Mouse (Mus musculus) limb, embryonic 15.5 days (tissue): ENCODE measurements at regions not wholly inside any gene's neighbourhood (a gene's known extent, or its start where the extent isn't known, plus 50 kb on each side); places are given as distances from the start of the nearest gene placed in this dataset.

Experiments
- ATAC-seq: fragments of 200-750 bp; cut with Nextera tagmentation; 2 replicates; pipeline ENCODE4 v1.8.0; 2017; ENCODE audit warnings: low read depth, moderate TSS enrichment; ENCODE audit not compliant: insufficient number of reproducible peaks, low FRiP score, low TSS enrichment
- H3K27ac ChIP-seq: fragments of 300-500 bp; sonication (generic); 2 replicates; pipeline ENCODE4 v1.5.1; 2015; ENCODE audit warnings: moderate library complexity, mild to moderate bottlenecking, inconsistent platforms
- H3K27me3 ChIP-seq: fragments of 300-500 bp; sonication (generic); 2 replicates; pipeline ENCODE4 v1.6.1; 2015; ENCODE audit warnings: inconsistent platforms
- H3K36me3 ChIP-seq: fragments of 300-500 bp; sonication (generic); 2 replicates; pipeline ENCODE4 v1.6.1; 2015; ENCODE audit warnings: inconsistent platforms
- H3K4me1 ChIP-seq: fragments of 300-500 bp; sonication (generic); 2 replicates; pipeline ENCODE4 v1.6.1; 2015; ENCODE audit warnings: inconsistent platforms
- H3K4me2 ChIP-seq: fragments of 300-500 bp; sonication (generic); 2 replicates; pipeline ENCODE4 v1.6.1; 2015; ENCODE audit warnings: mild to moderate bottlenecking, inconsistent platforms
- H3K4me3 ChIP-seq: fragments of 300-500 bp; sonication (generic); 2 replicates; pipeline ENCODE4 v1.5.1; 2015; ENCODE audit warnings: mild to moderate bottlenecking, inconsistent platforms
- H3K9ac ChIP-seq: fragments of 300-500 bp; sonication (generic); 2 replicates; pipeline ENCODE4 v1.6.1; 2015; ENCODE audit warnings: inconsistent platforms
- H3K9me3 ChIP-seq: fragments of 300-500 bp; sonication (generic); 2 replicates; pipeline ENCODE4 v1.6.1; 2016; ENCODE audit warnings: inconsistent platforms
- WGBS: fragments of 180-500 bp; shearing (Covaris S2); methylation state at CpG from one replicate; pipeline ENCODE4 v1.1.7; 2015; 5-methylcytosine and 5-hydroxymethylcytosine counted together

GRCm38 (mm10) chr5:85571967-85572366, 493.4 kb downstream of the Cenpc1 start:
- Histone ChIP-seq H3K4me1 (no peaks in the 10 kb centered on the region), H3K27me3 (no peaks in the 10 kb centered on the region), H3K36me3 (no peaks in the 10 kb centered on the region), H3K9me3 (no peaks in the 10 kb centered on the region), H3K4me3 (no peak overlapping the region), H3K27ac (no peak overlapping the region), H3K9ac (no peak overlapping the region), H3K4me2 (no peak overlapping the region)
- ATAC-seq, result no peak
- WGBS, result 79% methylated on average over 4 of the region's 4 CpGs

GRCm38 (mm10) chr5:85571381-85571780, 494.0 kb downstream of the Cenpc1 start:
- no peaks in the 10 kb centered on the region for H3K36me3 ChIP-seq
- H3K27ac ChIP-seq, result no peak overlapping the region
- H3K9me3 ChIP-seq, result no peaks in the 10 kb centered on the region
- H3K4me1 ChIP-seq, result no peaks in the 10 kb centered on the region
- H3K4me2 ChIP-seq, result no peak overlapping the region
- no peaks in the 10 kb centered on the region for H3K27me3 ChIP-seq
- no peak overlapping the region for H3K9ac ChIP-seq
- no peak for ATAC-seq
- H3K4me3 ChIP-seq, result no peak overlapping the region
- 82% methylated on average over 3 of the region's 3 CpGs for WGBS

DNA sequence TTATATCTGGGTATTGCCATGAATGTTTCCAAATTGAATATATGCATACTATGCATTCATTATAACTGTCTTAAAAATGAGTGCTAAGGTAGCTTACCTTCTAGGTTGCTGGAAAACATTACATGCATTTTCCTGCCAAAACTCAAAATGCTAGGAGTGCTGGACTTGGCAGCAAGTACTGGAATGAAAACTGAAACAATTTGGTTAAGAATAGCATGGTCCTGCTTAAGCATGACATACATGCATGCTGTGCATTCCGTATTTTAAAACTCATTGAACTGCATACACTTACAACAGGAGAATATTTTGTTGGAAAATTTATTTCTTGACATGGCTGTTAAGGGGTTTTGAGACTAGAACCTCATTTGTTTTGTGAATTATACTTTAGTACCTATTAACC, 529.1 kb downstream of the Cenpc1 start:
- 44% methylated on average over 1 of the region's 1 CpGs for WGBS
- peak; percentile 40; the same call in 1 of the 2 replicates for ATAC-seq
- H3K9ac ChIP-seq, result no peak overlapping the region

GRCm38 (mm10) chr5:85525385-85526194, 539.8 kb downstream of the Cenpc1 start:
- Histone ChIP-seq H3K4me1 (no peaks in the 10 kb centered on the region), H3K9me3 (no peaks in the 10 kb centered on the region), H3K4me2 (no peak overlapping the region), H3K27me3 (no peaks in the 10 kb centered on the region), H3K27ac (no peak overlapping the region), H3K9ac (no peak overlapping the region), H3K36me3 (no peaks in the 10 kb centered on the region), H3K4me3 (no peak overlapping the region)
- 70% methylated on average over 10 of the region's 10 CpGs for WGBS
- no peak for ATAC-seq

More for the DNA sequence above, 529.1 kb downstream of the Cenpc1 start:
- Histone ChIP-seq H3K4me3 (no peak overlapping the region), H3K27ac (no peak overlapping the region), H3K4me1 (no peaks in the 10 kb centered on the region), H3K9me3 (no peaks in the 10 kb centered on the region), H3K4me2 (no peak overlapping the region), H3K36me3 (no peaks in the 10 kb centered on the region), H3K27me3 (no peaks in the 10 kb centered on the region)

- ATAC-seq, result no peak
- no peaks in the 10 kb centered on the region for H3K4me1 ChIP-seq
- no peak overlapping the region for H3K27ac ChIP-seq
- H3K27me3 ChIP-seq, result no peaks in the 10 kb centered on the region
- H3K9me3 ChIP-seq, result no peaks in the 10 kb centered on the region
- no peaks in the 10 kb centered on the region for H3K36me3 ChIP-seq
- H3K4me3 ChIP-seq, result no peak overlapping the region
- WGBS, result 72% methylated on average over 1 of the region's 1 CpGs
- H3K4me2 ChIP-seq, result no peak overlapping the region
- H3K9ac ChIP-seq, result no peak overlapping the region
These were observed 560.1 kb downstream of the Cenpc1 start for GRCm38 (mm10) chr5:85505244-85505643.

GRCm38 (mm10) chr5:85497261-85497660, 568.1 kb downstream of the Cenpc1 start:
- 66% methylated on average over 2 of the region's 2 CpGs for WGBS
- H3K4me1 ChIP-seq, result no peaks in the 10 kb centered on the region
- no peak for ATAC-seq
- no peak overlapping the region for H3K9ac ChIP-seq
- H3K9me3 ChIP-seq, result no peaks in the 10 kb centered on the region
- no peaks in the 10 kb centered on the region for H3K36me3 ChIP-seq
- no peak overlapping the region for H3K27ac ChIP-seq
- no peaks in the 10 kb centered on the region for H3K27me3 ChIP-seq
- no peak overlapping the region for H3K4me3 ChIP-seq
- no peak overlapping the region for H3K4me2 ChIP-seq

DNA sequence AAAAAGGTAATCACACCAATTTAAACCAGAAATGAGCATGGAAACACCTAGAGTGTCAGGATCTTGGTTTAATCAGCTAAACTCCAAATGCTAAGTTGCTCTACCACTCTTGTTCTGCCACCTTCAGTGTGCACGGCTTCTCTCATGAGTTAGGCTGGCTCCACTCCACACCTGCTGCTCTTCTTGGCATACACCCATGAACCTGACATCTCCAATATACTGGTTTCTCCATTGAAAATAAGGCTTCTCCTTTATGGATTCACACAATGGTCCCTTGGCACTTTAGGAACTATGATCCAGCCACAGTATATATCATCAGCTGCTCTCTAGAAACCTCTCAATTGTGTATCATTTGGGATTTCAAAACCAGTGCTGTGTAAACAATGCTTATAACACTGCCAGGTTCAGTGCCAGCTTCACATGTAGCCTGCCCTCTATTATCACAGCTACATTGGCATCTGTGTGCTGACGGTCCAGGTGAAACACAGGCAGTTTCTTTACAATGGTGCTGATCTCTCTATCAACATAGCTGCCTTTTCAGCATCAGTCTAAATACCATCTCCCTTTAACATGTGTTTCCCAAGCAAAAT, 579.6 kb downstream of the Cenpc1 start:
- no peaks in the 10 kb centered on the region for H3K36me3 ChIP-seq
- no peak overlapping the region for H3K9ac ChIP-seq
- H3K4me3 ChIP-seq, result no peak overlapping the region
- H3K27ac ChIP-seq, result no peak overlapping the region
- ATAC-seq, result no peak
- no peaks in the 10 kb centered on the region for H3K4me1 ChIP-seq
- no peaks in the 10 kb centered on the region for H3K27me3 ChIP-seq
- WGBS, result 86% methylated on average over 2 of the region's 2 CpGs
- no peak overlapping the region for H3K4me2 ChIP-seq
- no peaks in the 10 kb centered on the region for H3K9me3 ChIP-seq

DNA sequence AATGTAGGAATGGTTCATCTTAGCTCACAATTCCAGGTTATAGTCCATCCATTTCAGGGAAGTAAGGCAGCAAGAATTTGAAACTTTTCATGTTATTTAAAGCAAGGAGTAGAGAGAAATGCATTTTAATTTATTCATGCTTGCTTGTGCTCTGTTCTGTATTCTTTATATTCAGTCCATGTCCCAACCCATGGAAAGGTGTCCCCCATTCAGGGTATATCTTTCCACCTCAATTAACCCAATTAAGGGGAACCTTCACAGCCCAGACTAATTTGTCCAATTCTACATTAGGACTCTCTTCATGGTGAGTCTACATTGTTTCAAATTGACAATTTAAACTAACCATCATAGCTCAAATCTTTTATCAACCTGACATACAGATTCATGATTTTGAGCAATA, 580.2 kb downstream of the Cenpc1 start:
- no peak overlapping the region for H3K4me2 ChIP-seq
- no peak overlapping the region for H3K27ac ChIP-seq
- H3K9me3 ChIP-seq, result no peaks in the 10 kb centered on the region
- H3K36me3 ChIP-seq, result no peaks in the 10 kb centered on the region
- no peak overlapping the region for H3K4me3 ChIP-seq
- no peak overlapping the region for H3K9ac ChIP-seq
- no peak for ATAC-seq
- H3K27me3 ChIP-seq, result no peaks in the 10 kb centered on the region
- H3K4me1 ChIP-seq, result no peaks in the 10 kb centered on the region

- Histone ChIP-seq H3K36me3 (no peaks in the 10 kb centered on the region), H3K4me3 (no peak overlapping the region), H3K27me3 (no peaks in the 10 kb centered on the region), H3K4me2 (no peak overlapping the region), H3K9ac (no peak overlapping the region), H3K9me3 (no peaks in the 10 kb centered on the region), H3K27ac (no peak overlapping the region), H3K4me1 (no peaks in the 10 kb centered on the region)
- no peak for ATAC-seq
These were observed 597.6 kb downstream of the Cenpc1 start for GRCm38 (mm10) chr5:85467811-85468210.

- H3K9me3 ChIP-seq, result no peaks in the 10 kb centered on the region
- no peak overlapping the region for H3K4me3 ChIP-seq
- no peaks in the 10 kb centered on the region for H3K4me1 ChIP-seq
- H3K36me3 ChIP-seq, result no peaks in the 10 kb centered on the region
- no peak for ATAC-seq
- no peak overlapping the region for H3K9ac ChIP-seq
- H3K27me3 ChIP-seq, result no peaks in the 10 kb centered on the region
- H3K27ac ChIP-seq, result no peak overlapping the region
- no peak overlapping the region for H3K4me2 ChIP-seq
- WGBS, result 92% methylated on average over 3 of the region's 3 CpGs
These were observed 598.2 kb downstream of the Cenpc1 start for GRCm38 (mm10) chr5:85467151-85467550.
